8 mouse cellular contexts compared by ENCODE assay signal in genomic region chr1:140245876-140246597, GRCm38 (mm10). TPM values are rescaled to one million over a fixed set of nuclear protein-coding genes. Genes with fewer than 3 reads are reported as not detected.
DNase-seq lines count a peak whose midpoint lies in the region; ATAC-seq lines count a peak whose summit lies in the region.

Kcnt2 (plus strand) TSS chr1:140246158.

- no peaks in the 10 kb centered on the region for H3K4me1 ChIP-seq in hindbrain, embryonic 16.5 days (ENCODE audit: control insufficient read depth, insufficient read depth, low read depth, low read length)
- H3K4me1 ChIP-seq in midbrain, embryonic 12.5 days = peaks cover 7% of the 10 kb centered on the region; the same call in 1 of the 2 replicates

- no peaks in the 10 kb centered on the region for H3K9me3 ChIP-seq in hindbrain, embryonic 16.5 days (ENCODE audit: control insufficient read depth, low read length)
- no peaks in the 10 kb centered on the region for H3K9me3 ChIP-seq in midbrain, embryonic 12.5 days

- H3K4me3 ChIP-seq in hindbrain, embryonic 16.5 days (ENCODE audit: low read length) = peak within 1 kb of the TSS; percentile 56
- peak within 1 kb of the TSS; percentile 62 for H3K4me3 ChIP-seq in midbrain, embryonic 12.5 days

- H3K4me2 ChIP-seq in hindbrain, embryonic 16.5 days (ENCODE audit: low read length) = peak within 1 kb of the TSS; percentile 76
- peak within 1 kb of the TSS; percentile 87 for H3K4me2 ChIP-seq in midbrain, embryonic 12.5 days (replicated peaks)

- 1% methylated on average over 21 of the region's 21 CpGs for WGBS in hindbrain, embryonic 16.5 days
- WGBS in midbrain, embryonic 12.5 days = 1% methylated on average over 21 of the region's 21 CpGs

- peak; percentile 48 for DNase-seq in urinary bladder, postnatal 14 days (ENCODE audit: low spot score)
- DNase-seq in urinary bladder, postnatal 10 days (ENCODE audit: low spot score) = no peak
- peak; percentile 50 for DNase-seq in gastrocnemius, postnatal 10 days
- DNase-seq in left cerebral cortex, postnatal 14 days (ENCODE audit: low spot score in 2 of 2) = peak; percentile 38 to 59
- peak; percentile 58 for DNase-seq in testis, postnatal 10 days (ENCODE audit: low spot score)
- no peak for DNase-seq in thymus, postnatal 0 days (ENCODE audit: low spot score)

- H3K9ac ChIP-seq in hindbrain, embryonic 16.5 days (ENCODE audit: low read depth, low read length) = peak within 1 kb of the TSS; percentile 77
- peak within 1 kb of the TSS; percentile 65 for H3K9ac ChIP-seq in midbrain, embryonic 12.5 days (replicated peaks)

- no peaks in the 10 kb centered on the region for H3K27me3 ChIP-seq in hindbrain, embryonic 16.5 days (replicated peaks; ENCODE audit: control insufficient read depth, insufficient read depth, low read length)
- H3K27me3 ChIP-seq in midbrain, embryonic 12.5 days = no peaks in the 10 kb centered on the region

- no peaks in the 10 kb centered on the region for H3K36me3 ChIP-seq in hindbrain, embryonic 16.5 days (ENCODE audit: control insufficient read depth, insufficient read depth, low read length)
- H3K36me3 ChIP-seq in midbrain, embryonic 12.5 days = no peaks in the 10 kb centered on the region

- intact Hi-C loops in left cerebral cortex, postnatal 14 days (cut with DNase I) = no loop called here

- ATAC-seq in hindbrain, embryonic 16.5 days = peak; percentile 85
- peak; percentile 64 for ATAC-seq in midbrain, embryonic 12.5 days (ENCODE audit: low FRiP score, low read depth)

- H3K27ac ChIP-seq in hindbrain, embryonic 16.5 days (ENCODE audit: low read depth, low read length) = peak within 1 kb of the TSS; percentile 36; the same call in 1 of the 2 replicates
- H3K27ac ChIP-seq in midbrain, embryonic 12.5 days (replicated peaks) = no peak within 1 kb of the TSS

RNA-seq across cellular contexts. Expression of gene Kcnt2, which starts in this region (rescaled TPM):
- 1 to 10 TPM in 1 of 2 experiments, under 1 TPM in 1; 0.75 to 1.2 TPM for total RNA-seq in gastrocnemius, postnatal 10 days (2021)
- polyA plus RNA-seq in hindbrain, embryonic 16.5 days (2015; fragmentation: Nextera tagmentation; extraction: Ambion mirVana) = 3.1 TPM in 2 replicates
- 10 to 100 TPM; 43.1 to 58.7 TPM for total RNA-seq in left cerebral cortex, postnatal 14 days (2021)
- polyA plus RNA-seq in midbrain, embryonic 12.5 days (2016; fragmentation: Nextera tagmentation; extraction: Ambion mirVana) = 1.9 and 2.6 TPM in 2 replicates
- polyA plus RNA-seq in thymus, postnatal 0 days (2015; fragmentation: Nextera tagmentation; extraction: Ambion mirVana) = 0.07 and 0.14 TPM in 2 replicates

Comparison
In these comparisons a context has a peak if more than half of its experiments do, and no peak if none do; other contexts are left out.
1. RNA of gene Kcnt2 (total RNA-seq): 43.1 to 58.7 TPM in left cerebral cortex, postnatal 14 days; 0.75 to 1.2 TPM in gastrocnemius, postnatal 10 days; every median in the first group is over 10 times any median in the second.
2. DNase-seq: peak in urinary bladder, postnatal 14 days (single experiment), gastrocnemius, postnatal 10 days (single experiment), left cerebral cortex, postnatal 14 days (2 of 2) and testis, postnatal 10 days (single experiment); none in urinary bladder, postnatal 10 days (single experiment) and thymus, postnatal 0 days (single experiment).